Comparison of ENCODE assay signal across 9 mouse cellular contexts in the genomic region with DNA sequence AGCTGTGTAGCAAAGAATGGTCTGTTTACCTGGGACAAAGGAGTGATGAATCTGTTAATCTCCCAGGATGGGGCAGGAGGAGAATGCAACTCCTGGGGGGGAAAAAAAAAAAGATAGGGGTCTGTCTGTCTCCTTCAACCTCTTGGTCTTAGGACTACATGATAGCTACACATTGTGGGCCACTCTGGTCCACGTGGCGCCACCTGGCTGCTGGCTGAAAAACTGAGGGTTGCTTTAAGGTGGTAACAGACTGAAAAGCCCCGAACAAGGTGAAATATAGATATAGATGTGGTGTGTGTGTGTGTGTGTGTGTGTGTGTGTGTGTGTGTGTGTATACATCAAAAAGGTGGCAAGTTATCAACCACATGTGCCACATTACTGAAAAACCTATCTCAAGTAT.
DNase-seq lines count a peak whose midpoint lies in the region; TF ChIP-seq lines count a peak whose summit lies in the region.
"Had no signal": no experiment of that assay in that cellular context is flagged by ENCODE, and none has a peak within 500 bp of the region (broad histone marks: within the 10 kb centered on the region; RNA-seq: fewer than 3 reads in every experiment).

No protein-coding gene starts in this region.

- TF ChIP-seq CTCF in layer of hippocampus, adult 2 months (conservative IDR thresholded peaks at IDR 0.05): peak; percentile 69
- TF ChIP-seq CTCF in embryonic fibroblast, embryonic 13.5 days (IDR thresholded peaks at IDR 0.05; ENCODE audit: borderline replicate concordance, insufficient read depth, low read length): peak; percentile 52; the same call in 1 of the 2 replicates

- no peak for TF ChIP-seq POLR2A in embryonic fibroblast, embryonic 13.5 days (IDR thresholded peaks at IDR 0.05; ENCODE audit: low read depth, low read length)

- H3K4me3 ChIP-seq in layer of hippocampus, adult 2 months: no peak overlapping the region
- H3K4me3 ChIP-seq in embryonic fibroblast, embryonic 13.5 days (ENCODE audit: insufficient read depth, low read length): no peak overlapping the region
- H3K4me3 ChIP-seq: limb, embryonic 13.5 days had no signal

- H3K4me1 ChIP-seq in embryonic fibroblast, embryonic 13.5 days (ENCODE audit: control insufficient read depth, insufficient read depth, low read length): no peaks in the 10 kb centered on the region
- H3K4me1 ChIP-seq: limb, embryonic 13.5 days had no signal

- DNase-seq in cerebellum, postnatal 10 days: peak; percentile 76 to 78
- no peak for DNase-seq in cerebellum, adult 11 months
- no peak for DNase-seq in layer of hippocampus, adult 2 months (ENCODE audit: low spot score in 2 of 2)
- DNase-seq in layer of hippocampus, postnatal 36 days: no peak
- DNase-seq in ES-CJ7 (ENCODE audit: low read depth, low spot score): peak; percentile 32
- no peak for DNase-seq in spleen, postnatal 36 days (ENCODE audit: low spot score in 2 of 2)
- DNase-seq in spleen, adult 18-20 months: no peak

- H3K27ac ChIP-seq in layer of hippocampus, adult 2 months: no peak overlapping the region
- H3K27ac ChIP-seq in embryonic fibroblast, embryonic 13.5 days (ENCODE audit: insufficient read depth, low read length): no peak overlapping the region
- H3K27ac ChIP-seq: limb, embryonic 13.5 days had no signal

Comparison
In these comparisons a context has a peak if more than half of its experiments do, and no peak if none do; other contexts are left out.
1. DNase-seq: peak in cerebellum, postnatal 10 days (2 of 2) and ES-CJ7 (single experiment); none in cerebellum, adult 11 months (single experiment), layer of hippocampus, adult 2 months (0 of 2), layer of hippocampus, postnatal 36 days (0 of 2), spleen, postnatal 36 days (0 of 2) and spleen, adult 18-20 months (0 of 2).